8 mouse cellular contexts compared by ENCODE assay signal in genomic region chr12:39665448-39665847, GRCm38 (mm10).
DNase-seq lines count a peak whose midpoint lies in the region; ATAC-seq and TF ChIP-seq lines count a peak whose summit lies in the region.

No protein-coding gene starts in this region.

- no peak overlapping the region for H3K4me2 ChIP-seq in limb, embryonic 14.5 days (replicated peaks; ENCODE audit: low read depth, low read length, severe bottlenecking)
- no peak overlapping the region for H3K4me2 ChIP-seq in neural tube, embryonic 11.5 days (ENCODE audit: low read depth)

- DNase-seq in adrenal gland, adult 18-20 months (ENCODE audit: low spot score in 2 of 2) = peak; percentile 31 to 43
- peak; percentile 78 for DNase-seq in embryo, embryonic 11 days
- DNase-seq in kidney, adult 9 months = peak; percentile 69
- DNase-seq in limb, embryonic 14.5 days (ENCODE audit: low spot score) = peak; percentile 78
- peak; percentile 73 for DNase-seq in neural tube, embryonic 11.5 days (ENCODE audit: low spot score)
- peak; percentile 38 for DNase-seq in thymus, postnatal 14 days

- ATAC-seq in CD4-positive, CD25-positive, alpha-beta regulatory T cell, adult 4 months = peak; percentile 99
- ATAC-seq in granulocyte monocyte progenitor cell, adult 5-6 weeks (replicated peaks; ENCODE audit: poor library complexity, severe bottlenecking) = peak; percentile 90
- no peak for ATAC-seq in limb, embryonic 14.5 days (ENCODE audit: low FRiP score, low read depth)
- ATAC-seq in neural tube, embryonic 11.5 days (ENCODE audit: insufficient read depth, low FRiP score, low TSS enrichment) = peak; percentile 87

- H3K9ac ChIP-seq in limb, embryonic 14.5 days (ENCODE audit: low read depth, low read length, severe bottlenecking) = no peak overlapping the region
- no peak overlapping the region for H3K9ac ChIP-seq in neural tube, embryonic 11.5 days (ENCODE audit: low read length)

- H3K4me1 ChIP-seq in limb, embryonic 14.5 days (ENCODE audit: control insufficient read depth, insufficient read depth, low read length) = no peaks in the 10 kb centered on the region
- peaks cover 3% of the 10 kb centered on the region; the same call in 1 of the 2 replicates for H3K4me1 ChIP-seq in neural tube, embryonic 11.5 days (ENCODE audit: control insufficient read depth, insufficient read depth, low read length)

- H3K27me3 ChIP-seq in limb, embryonic 14.5 days (ENCODE audit: control insufficient read depth, insufficient read depth, low read length) = no peaks in the 10 kb centered on the region
- no peaks in the 10 kb centered on the region for H3K27me3 ChIP-seq in neural tube, embryonic 11.5 days (ENCODE audit: control insufficient read depth, insufficient read depth, low read length)

- TF ChIP-seq POLR2A in limb, embryonic 14.5 days (IDR thresholded peaks at IDR 0.05; ENCODE audit: borderline replicate concordance, extremely low read depth, insufficient read depth, insufficient read length) = no peak

- no peaks in the 10 kb centered on the region for H3K9me3 ChIP-seq in limb, embryonic 14.5 days (ENCODE audit: control insufficient read depth, low read length)
- H3K9me3 ChIP-seq in neural tube, embryonic 11.5 days (ENCODE audit: control insufficient read depth, low read length) = no peaks in the 10 kb centered on the region

- no peaks in the 10 kb centered on the region for H3K36me3 ChIP-seq in limb, embryonic 14.5 days (ENCODE audit: control insufficient read depth, insufficient read depth, low read length)
- no peaks in the 10 kb centered on the region for H3K36me3 ChIP-seq in neural tube, embryonic 11.5 days (ENCODE audit: control insufficient read depth, insufficient read depth, low read length)

- WGBS in limb, embryonic 14.5 days = 16% methylated on average over 4 of the region's 4 CpGs
- 19% methylated on average over 4 of the region's 4 CpGs for WGBS in neural tube, embryonic 11.5 days

- H3K4me3 ChIP-seq in limb, embryonic 14.5 days (replicated peaks; ENCODE audit: low read length) = no peak overlapping the region
- no peak overlapping the region for H3K4me3 ChIP-seq in neural tube, embryonic 11.5 days (ENCODE audit: low read depth, low read length)

- H3K27ac ChIP-seq in limb, embryonic 14.5 days (replicated peaks; ENCODE audit: low read depth, low read length) = no peak overlapping the region
- H3K27ac ChIP-seq in neural tube, embryonic 11.5 days (ENCODE audit: low read depth, low read length) = no peak overlapping the region
